Mouse (Mus musculus) ES-E14 (cell line): ENCODE measurements around the gene Jtb. TPM values are rescaled to one million over a fixed set of nuclear protein-coding genes. Genes with fewer than 3 reads are reported as not detected.

Experiments
- DNase-seq: peaks from one replicate; pipeline ENCODE4 v3.0.0-alpha.2; 2013; ENCODE audit warnings: low read depth, low spot score
- H3K27ac ChIP-seq: 2 replicates; pipeline ENCODE4 v1.5.1; 2012; ENCODE audit warnings: low read depth, mild to moderate bottlenecking, low read length, moderate library complexity, mixed read lengths; ENCODE audit not compliant: poor library complexity, insufficient read depth, severe bottlenecking
- H3K36me3 ChIP-seq: 2 replicates; pipeline ENCODE4 v1.6.1; 2012; ENCODE audit warnings: mild to moderate bottlenecking, low read length, moderate library complexity, mixed read lengths; ENCODE audit not compliant: control insufficient read depth, poor library complexity, insufficient read depth, severe bottlenecking
- H3K4me1 ChIP-seq, 2 experiments: fragments of 150-350 bp in 1 of 2; sonication (generic) in 1 of 2; 2 replicates each; pipeline ENCODE4 v1.6.1; 2012; ENCODE audit warnings: low read length in 2 of 2, mild to moderate bottlenecking in 1 of 2, mixed read lengths in 1 of 2; ENCODE audit not compliant: control insufficient read depth in 2 of 2, insufficient read depth in 2 of 2, poor library complexity in 1 of 2
- H3K4me3 ChIP-seq, 2 experiments: fragments of 150-350 bp in 1 of 2; sonication (generic) in 1 of 2; 2 replicates each; pipeline ENCODE4 v1.5.1; 2012; ENCODE audit warnings: low read length in 2 of 2, low read depth in 1 of 2, mild to moderate bottlenecking in 1 of 2, mixed read lengths in 1 of 2; ENCODE audit not compliant: insufficient read depth in 1 of 2, poor library complexity in 1 of 2, severe bottlenecking in 1 of 2
- H3K9ac ChIP-seq: 2 replicates; pipeline ENCODE4 v1.6.1; 2012; ENCODE audit warnings: low read depth, mild to moderate bottlenecking, low read length, mixed read lengths; ENCODE audit not compliant: poor library complexity, insufficient read depth, severe bottlenecking
- H3K9me3 ChIP-seq: fragments of 150-350 bp; sonication (generic); 2 replicates; pipeline ENCODE4 v1.6.1; 2012; ENCODE audit warnings: low read depth, mild to moderate bottlenecking, low read length; ENCODE audit not compliant: control insufficient read depth, insufficient read depth
- CHD2 ChIP-seq: IDR thresholded peaks from 2 replicates; pipeline ENCODE4 v1.6.1; 2014; ENCODE audit warnings: mild to moderate bottlenecking, low read depth, low read length, inconsistent platforms
- HCFC1 ChIP-seq: IDR thresholded peaks from 2 replicates; pipeline ENCODE4 v1.6.1; 2012; ENCODE audit warnings: low read length, inconsistent platforms, borderline replicate concordance; ENCODE audit not compliant: insufficient read depth
- MAFK ChIP-seq: IDR thresholded peaks from 2 replicates; pipeline ENCODE4 v1.6.1; 2014; ENCODE audit warnings: mild to moderate bottlenecking, low read depth, low read length, inconsistent platforms; ENCODE audit not compliant: insufficient read depth
- ZC3H11A ChIP-seq: IDR thresholded peaks from 2 replicates; pipeline ENCODE4 v1.6.1; 2012; ENCODE audit warnings: low read depth, mild to moderate bottlenecking, inconsistent platforms, low read length, borderline replicate concordance
- ZNF384 ChIP-seq: IDR thresholded peaks from 2 replicates; pipeline ENCODE4 v1.6.1; 2012; ENCODE audit warnings: low read depth, low read length, inconsistent platforms
- in situ Hi-C, 2 experiments: fragments of 600-800 bp; cut with MboI; formaldehyde crosslinking; loops; one replicate each; pipeline ENCODE4 v1.15.1; 2025; ENCODE audit warnings: low sequenced_read_pairs in 2 of 2, inconsistent platforms in 1 of 2; ENCODE audit not compliant: unreplicated experiment in 2 of 2
- total RNA-seq: library from RNA; depleted of rRNA; stranded (reverse); fragments of 300-350 nt; gene quantifications from 2 replicates; pipeline ENCODE4 v1.2.3, GENCODE M21; 2012

Gene Jtb
- total RNA-seq, 1 experiment = 64.0 TPM

GRCm38 (mm10) chr3:90195644-90196043, 35.8 kb upstream of the Jtb start:
- Histone ChIP-seq H3K4me3 (no peak overlapping the region), H3K9me3 (no peaks in the 10 kb centered on the region), H3K36me3 (no peaks in the 10 kb centered on the region), H3K4me1 (no peaks in the 10 kb centered on the region), H3K27ac (no peak overlapping the region), H3K9ac (no peak overlapping the region)
- TF ChIP-seq ZC3H11A (no peak), MAFK (no peak), ZNF384 (no peak), CHD2 (no peak), HCFC1 (no peak)
- in situ Hi-C loops = no loop called here
- no peak for DNase-seq

DNA sequence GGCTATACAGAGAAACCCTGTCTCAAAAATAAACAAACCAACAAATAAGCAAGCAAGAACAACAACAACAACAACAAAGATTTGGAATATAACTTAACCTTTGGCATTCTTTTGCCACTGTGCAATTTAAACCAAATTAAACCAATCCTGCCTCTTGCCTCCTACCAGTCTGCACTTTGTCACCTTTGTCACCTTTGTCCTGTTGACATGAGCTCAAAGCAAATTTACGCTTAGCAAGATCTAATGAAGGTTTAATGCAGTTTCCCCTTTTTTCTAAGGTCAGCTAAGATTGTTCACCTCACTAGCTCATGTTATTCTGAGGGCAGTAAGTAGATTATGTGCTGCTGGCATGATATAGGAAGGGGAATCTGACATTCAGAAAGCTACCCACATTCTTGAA, 33.8 kb upstream of the Jtb start:
- Histone ChIP-seq H3K9me3 (no peaks in the 10 kb centered on the region), H3K4me1 (no peaks in the 10 kb centered on the region), H3K4me3 (no peak overlapping the region), H3K9ac (no peak overlapping the region), H3K27ac (no peak overlapping the region), H3K36me3 (no peaks in the 10 kb centered on the region)
- in situ Hi-C loops = no loop called here
- DNase-seq = no peak
- TF ChIP-seq ZNF384 = no peak
- no peak for TF ChIP-seq MAFK
- TF ChIP-seq HCFC1 = no peak
- TF ChIP-seq CHD2 = no peak
- TF ChIP-seq ZC3H11A = no peak

DNA sequence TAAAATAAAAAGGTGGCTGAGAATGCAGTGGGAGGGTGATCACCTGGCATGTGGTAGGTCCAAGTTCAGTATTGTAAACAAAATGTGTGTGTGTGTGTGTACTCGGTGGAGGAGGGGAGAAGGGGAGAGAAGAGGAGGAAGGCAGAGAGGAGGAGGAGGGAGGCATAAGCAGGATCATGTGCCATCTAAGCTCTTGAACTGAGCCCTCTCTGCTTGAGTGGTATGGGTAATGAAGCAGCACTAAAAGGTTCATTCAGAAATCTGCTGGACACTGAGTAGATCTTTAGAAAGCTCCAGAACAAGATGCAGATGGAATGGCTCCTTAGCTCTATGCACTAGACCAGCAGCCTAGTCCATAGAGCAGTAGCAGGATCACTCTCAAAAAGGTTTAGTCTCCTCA, 28.5 kb upstream of the Jtb start:
- TF ChIP-seq HCFC1 (no peak), ZNF384 (no peak), ZC3H11A (no peak), CHD2 (no peak), MAFK (no peak)
- DNase-seq = no peak
- Histone ChIP-seq H3K9ac (no peak overlapping the region), H3K27ac (no peak overlapping the region), H3K36me3 (peaks cover 3% of the 10 kb centered on the region; the same call in 1 of the 2 replicates), H3K4me1 (no peaks in the 10 kb centered on the region), H3K4me3 (no peak overlapping the region), H3K9me3 (no peaks in the 10 kb centered on the region)
- in situ Hi-C loops = no loop called here

- in situ Hi-C loops = no loop called here
Observed at GRCm38 (mm10) chr3:90203619-90204018, 27.8 kb upstream of the Jtb start.

GRCm38 (mm10) chr3:90204582-90204981, 26.8 kb upstream of the Jtb start:
- in situ Hi-C loops = no loop called here
- no peak for TF ChIP-seq CHD2
- no peak for TF ChIP-seq MAFK
- TF ChIP-seq ZNF384 = no peak
- no peak for TF ChIP-seq HCFC1
- TF ChIP-seq ZC3H11A = no peak
- H3K9ac ChIP-seq = no peak overlapping the region
- H3K4me1 ChIP-seq = peaks cover 0 to 6% of the 10 kb centered on the region in 2 experiments; a peak in 1 of 4 replicates
- no peak overlapping the region for H3K27ac ChIP-seq
- peaks cover 13% of the 10 kb centered on the region for H3K36me3 ChIP-seq
- no peak for DNase-seq
- H3K4me3 ChIP-seq = no peak overlapping the region
- H3K9me3 ChIP-seq = no peaks in the 10 kb centered on the region

More at GRCm38 (mm10) chr3:90203619-90204018, 27.8 kb upstream of the Jtb start:
- Histone ChIP-seq H3K4me3 (no peak overlapping the region), H3K9me3 (no peaks in the 10 kb centered on the region), H3K4me1 (peaks cover 0 to 3% of the 10 kb centered on the region in 2 experiments; a peak in 1 of 4 replicates), H3K9ac (no peak overlapping the region), H3K27ac (no peak overlapping the region), H3K36me3 (peaks cover 9% of the 10 kb centered on the region)
- TF ChIP-seq ZC3H11A (no peak), CHD2 (no peak), MAFK (no peak), ZNF384 (no peak), HCFC1 (no peak)
- DNase-seq = no peak
